Mouse (Mus musculus) limb, embryonic 14.5 days (tissue): ENCODE results near the gene Tmem253. TPM values are rescaled to one million over a fixed set of nuclear protein-coding genes. Genes with fewer than 3 reads are reported as not detected.

ENCODE experiments used
- ATAC-seq: fragments of 200-750 bp; cut with Nextera tagmentation; 2 replicates; pipeline ENCODE4 v1.8.0; 2017; ENCODE audit warnings: low read depth, moderate number of reproducible peaks, moderate TSS enrichment; ENCODE audit not compliant: low FRiP score
- DNase-seq: peaks from one replicate; pipeline ENCODE4 v3.0.0-alpha.2; 2015; ENCODE audit warnings: low spot score
- H3K27ac ChIP-seq: fragments of 300-500 bp; sonication (generic); replicated peaks from 2 replicates; pipeline ENCODE4 v1.5.1; 2014; ENCODE audit warnings: low read depth, mild to moderate bottlenecking, low read length, moderate library complexity, mixed read lengths
- H3K27me3 ChIP-seq: fragments of 300-500 bp; sonication (generic); 2 replicates; pipeline ENCODE4 v1.6.1; 2014; ENCODE audit warnings: low read length, mixed read lengths; ENCODE audit not compliant: control insufficient read depth, insufficient read depth
- H3K36me3 ChIP-seq: fragments of 300-500 bp; sonication (generic); 2 replicates; pipeline ENCODE4 v1.6.1; 2014; ENCODE audit warnings: mild to moderate bottlenecking, low read length, moderate library complexity, mixed read lengths; ENCODE audit not compliant: control insufficient read depth, insufficient read depth
- H3K4me1 ChIP-seq: fragments of 300-500 bp; sonication (generic); 2 replicates; pipeline ENCODE4 v1.6.1; 2014; ENCODE audit warnings: antibody characterized with exemption, low read length, mixed read lengths; ENCODE audit not compliant: control insufficient read depth, insufficient read depth
- H3K4me2 ChIP-seq: fragments of 300-500 bp; sonication (generic); replicated peaks from 2 replicates; pipeline ENCODE4 v1.6.1; 2014; ENCODE audit warnings: low read depth, mild to moderate bottlenecking, low read length, moderate library complexity; ENCODE audit not compliant: severe bottlenecking
- H3K4me3 ChIP-seq: fragments of 300-500 bp; sonication (generic); replicated peaks from 2 replicates; pipeline ENCODE4 v1.5.1; 2014; ENCODE audit warnings: low read length
- H3K9ac ChIP-seq: fragments of 300-500 bp; sonication (generic); 2 replicates; pipeline ENCODE4 v1.6.1; 2014; ENCODE audit warnings: mild to moderate bottlenecking, low read depth, low read length, moderate library complexity; ENCODE audit not compliant: severe bottlenecking
- H3K9me3 ChIP-seq: fragments of 300-500 bp; sonication (generic); 2 replicates; pipeline ENCODE4 v1.6.1; 2016; ENCODE audit warnings: low read length; ENCODE audit not compliant: control insufficient read depth
- POLR2A ChIP-seq: fragments of 200-500 bp; IDR thresholded peaks from 2 replicates; pipeline ENCODE4 v1.8.0; 2012; ENCODE audit warnings: inconsistent platforms, mild to moderate bottlenecking, moderate library complexity, borderline replicate concordance; ENCODE audit not compliant: insufficient read depth, insufficient read length; ENCODE audit errors: extremely low read depth
- WGBS: fragments of 180-500 bp; shearing (Covaris S2); extraction: QIAGEN DNeasy Blood & Tissue Kit; methylation state at CpG from one replicate; pipeline ENCODE4 v1.1.7; 2014; 5-methylcytosine and 5-hydroxymethylcytosine counted together
- polyA plus RNA-seq, 2 experiments: library from polyadenylated mRNA; depleted of rRNA in 1 of 2; stranded (reverse) in 1 of 2; unstranded in 1 of 2; fragments of >200 nt; fragmentation: Nextera tagmentation in 1 of 2; extraction: Ambion mirVana in 1 of 2; gene quantifications; 2 replicates each; pipeline versions ENCODE4 v1.2.1 to v1.2.3; 2012 to 2014

Tmem253 gene
- polyA plus RNA-seq, 2 experiments: 0.81 to 1.3 TPM

GRCm38 (mm10) chr14:52060800-52061199, 45.3 kb downstream of the Tmem253 start:
- DNase-seq (no peak), ATAC-seq (no peak)
- no peak overlapping the region for H3K4me3 ChIP-seq
- no peaks in the 10 kb centered on the region for H3K36me3 ChIP-seq
- no peak overlapping the region for H3K9ac ChIP-seq
- 81% methylated on average over 1 of the region's 1 CpGs for WGBS
- no peak overlapping the region for H3K27ac ChIP-seq
- no peaks in the 10 kb centered on the region for H3K4me1 ChIP-seq
- no peaks in the 10 kb centered on the region for H3K9me3 ChIP-seq
- H3K4me2 ChIP-seq: no peak overlapping the region
- no peaks in the 10 kb centered on the region for H3K27me3 ChIP-seq
- no peak for TF ChIP-seq POLR2A

DNA sequence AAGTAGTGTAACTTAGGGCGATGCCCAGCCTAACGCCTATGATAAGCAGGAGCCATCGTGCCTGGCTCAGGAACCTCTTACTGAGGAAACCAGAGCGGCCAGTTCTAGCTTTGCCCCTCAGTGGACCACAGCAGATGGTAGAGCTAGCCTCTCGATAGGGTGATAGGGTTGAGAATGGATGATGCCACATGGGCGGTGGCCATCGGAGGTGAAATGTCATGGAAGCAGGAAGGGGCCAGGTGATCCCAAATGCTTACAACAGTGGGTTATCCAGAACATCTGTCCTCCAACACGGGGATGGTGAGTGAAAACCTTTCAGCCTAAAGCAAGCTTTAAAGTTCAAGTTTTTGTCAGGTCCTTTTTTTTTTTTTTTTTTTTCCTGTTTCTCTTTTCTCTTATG, 46.3 kb downstream of the Tmem253 start:
- no peaks in the 10 kb centered on the region for H3K4me1 ChIP-seq
- H3K4me2 ChIP-seq: no peak overlapping the region
- DNase-seq (no peak), ATAC-seq (no peak)
- no peaks in the 10 kb centered on the region for H3K27me3 ChIP-seq
- no peak overlapping the region for H3K4me3 ChIP-seq
- WGBS: 85% methylated on average over 8 of the region's 8 CpGs
- no peak overlapping the region for H3K9ac ChIP-seq
- no peak for TF ChIP-seq POLR2A
- H3K36me3 ChIP-seq: no peaks in the 10 kb centered on the region
- H3K27ac ChIP-seq: no peak overlapping the region
- H3K9me3 ChIP-seq: no peaks in the 10 kb centered on the region

GRCm38 (mm10) chr14:52066135-52066534, 50.7 kb downstream of the Tmem253 start:
- H3K9ac ChIP-seq: no peak overlapping the region
- no peak overlapping the region for H3K4me3 ChIP-seq
- ATAC-seq (no peak), DNase-seq (no peak)
- no peak overlapping the region for H3K27ac ChIP-seq
- peaks cover 3% of the 10 kb centered on the region for H3K36me3 ChIP-seq
- H3K4me1 ChIP-seq: no peaks in the 10 kb centered on the region
- H3K4me2 ChIP-seq: no peak overlapping the region
- TF ChIP-seq POLR2A: no peak
- 59% methylated on average over 4 of the region's 4 CpGs for WGBS
- no peaks in the 10 kb centered on the region for H3K27me3 ChIP-seq
- no peaks in the 10 kb centered on the region for H3K9me3 ChIP-seq

Other genes with a start within 250 kb of the Tmem253 start
- gene Ang4, start 242.1 kb upstream of the Tmem253 start, polyA plus RNA-seq (2012; rRNA removed): not detected in 2 replicates
- not detected in 2 replicates for gene Ang4, start 242.1 kb upstream of the Tmem253 start, polyA plus RNA-seq (2014; fragmentation: Nextera tagmentation; extraction: Ambion mirVana)
- gene AY358078, start 215.6 kb upstream of the Tmem253 start, polyA plus RNA-seq (2012; rRNA removed): not detected in 2 replicates
- not detected in 2 replicates for gene AY358078, start 215.6 kb upstream of the Tmem253 start, polyA plus RNA-seq (2014; fragmentation: Nextera tagmentation; extraction: Ambion mirVana)
- 0.31 and 1.2 TPM in 2 replicates for gene Ear6, start 162.0 kb upstream of the Tmem253 start, polyA plus RNA-seq (2012; rRNA removed)
- not detected in 2 replicates for gene Ear6, start 162.0 kb upstream of the Tmem253 start, polyA plus RNA-seq (2014; fragmentation: Nextera tagmentation; extraction: Ambion mirVana)
- gene Mettl17, start 130.8 kb upstream of the Tmem253 start, polyA plus RNA-seq (2012; rRNA removed): 45.9 and 47.9 TPM in 2 replicates
- 42.7 and 46.5 TPM in 2 replicates for gene Mettl17, start 130.8 kb upstream of the Tmem253 start, polyA plus RNA-seq (2014; fragmentation: Nextera tagmentation; extraction: Ambion mirVana)
- gene Slc39a2, start 122.8 kb upstream of the Tmem253 start, polyA plus RNA-seq (2012; rRNA removed): 3.6 TPM in 2 replicates
- gene Slc39a2, start 122.8 kb upstream of the Tmem253 start, polyA plus RNA-seq (2014; fragmentation: Nextera tagmentation; extraction: Ambion mirVana): 1.5 TPM in 2 replicates
- gene Ndrg2, start 101.5 kb upstream of the Tmem253 start, polyA plus RNA-seq (2012; rRNA removed): 73.9 and 83.1 TPM in 2 replicates
- 52.0 and 54.5 TPM in 2 replicates for gene Ndrg2, start 101.5 kb upstream of the Tmem253 start, polyA plus RNA-seq (2014; fragmentation: Nextera tagmentation; extraction: Ambion mirVana)
- not detected in 2 replicates for gene Tppp2, start 97.2 kb upstream of the Tmem253 start, polyA plus RNA-seq (2012; rRNA removed)
- not detected in 2 replicates for gene Tppp2, start 97.2 kb upstream of the Tmem253 start, polyA plus RNA-seq (2014; fragmentation: Nextera tagmentation; extraction: Ambion mirVana)
- not detected in 2 replicates for gene Rnase13, start 92.9 kb upstream of the Tmem253 start, polyA plus RNA-seq (2012; rRNA removed)
- not detected in 2 replicates for gene Rnase13, start 92.9 kb upstream of the Tmem253 start, polyA plus RNA-seq (2014; fragmentation: Nextera tagmentation; extraction: Ambion mirVana)
- 220 and 277 TPM in 2 replicates for gene Arhgef40, start 30.9 kb upstream of the Tmem253 start, polyA plus RNA-seq (2012; rRNA removed)
- gene Arhgef40, start 30.9 kb upstream of the Tmem253 start, polyA plus RNA-seq (2014; fragmentation: Nextera tagmentation; extraction: Ambion mirVana): 143 and 160 TPM in 2 replicates
- gene Zfp219, start 5.1 kb downstream of the Tmem253 start, polyA plus RNA-seq (2012; rRNA removed): 89.4 and 126 TPM in 2 replicates
- gene Zfp219, start 5.1 kb downstream of the Tmem253 start, polyA plus RNA-seq (2014; fragmentation: Nextera tagmentation; extraction: Ambion mirVana): 30.3 and 37.5 TPM in 2 replicates
- not detected in 2 replicates for gene Olfr221, start 26.8 kb downstream of the Tmem253 start, polyA plus RNA-seq (2012; rRNA removed)
- gene Olfr221, start 26.8 kb downstream of the Tmem253 start, polyA plus RNA-seq (2014; fragmentation: Nextera tagmentation; extraction: Ambion mirVana): not detected in 2 replicates
- gene Hnrnpc, start 88.4 kb downstream of the Tmem253 start, polyA plus RNA-seq (2012; rRNA removed): 386 and 478 TPM in 2 replicates
- gene Hnrnpc, start 88.4 kb downstream of the Tmem253 start, polyA plus RNA-seq (2014; fragmentation: Nextera tagmentation; extraction: Ambion mirVana): 526 and 573 TPM in 2 replicates
- gene Rpgrip1, start 95.0 kb downstream of the Tmem253 start, polyA plus RNA-seq (2012; rRNA removed): 1.1 and 2.1 TPM in 2 replicates
- 63.4 and 70.1 TPM in 2 replicates for gene Rpgrip1, start 95.0 kb downstream of the Tmem253 start, polyA plus RNA-seq (2014; fragmentation: Nextera tagmentation; extraction: Ambion mirVana)
- 34.5 and 41.5 TPM in 2 replicates for gene Supt16, start 181.8 kb downstream of the Tmem253 start, polyA plus RNA-seq (2012; rRNA removed)
- gene Supt16, start 181.8 kb downstream of the Tmem253 start, polyA plus RNA-seq (2014; fragmentation: Nextera tagmentation; extraction: Ambion mirVana): 56.0 and 58.7 TPM in 2 replicates
- gene Chd8, start 242.1 kb downstream of the Tmem253 start, polyA plus RNA-seq (2012; rRNA removed): 52.4 and 57.6 TPM in 2 replicates
- 50.0 and 52.6 TPM in 2 replicates for gene Chd8, start 242.1 kb downstream of the Tmem253 start, polyA plus RNA-seq (2014; fragmentation: Nextera tagmentation; extraction: Ambion mirVana)